Mouse (Mus musculus) small intestine, adult 2 months (tissue): ENCODE measurements around the gene Npas3. TPM values are rescaled to one million over a fixed set of nuclear protein-coding genes. Genes with fewer than 3 reads are reported as not detected.

Source experiments
- H3K27ac ChIP-seq: fragments of 200-500 bp; 2 replicates; pipeline ENCODE4 v1.5.1; 2012; ENCODE audit warnings: low read depth, low read length, control low read depth, inconsistent platforms; ENCODE audit not compliant: insufficient read depth
- H3K27me3 ChIP-seq: fragments of 200-500 bp; 2 replicates; pipeline ENCODE4 v1.6.1; 2012; ENCODE audit warnings: mild to moderate bottlenecking, moderate library complexity, low read length, inconsistent platforms; ENCODE audit not compliant: control insufficient read depth, insufficient read depth
- H3K36me3 ChIP-seq: fragments of 200-500 bp; 2 replicates; pipeline ENCODE4 v1.6.1; 2012; ENCODE audit warnings: mild to moderate bottlenecking, low read length, control low read depth, inconsistent platforms; ENCODE audit not compliant: control insufficient read depth, insufficient read depth
- H3K4me1 ChIP-seq: fragments of 200-500 bp; 2 replicates; pipeline ENCODE4 v1.6.1; 2012; ENCODE audit warnings: low read length, inconsistent platforms, mixed read lengths; ENCODE audit not compliant: control insufficient read depth, insufficient read depth, insufficient read length
- H3K4me3 ChIP-seq: fragments of 200-500 bp; 2 replicates; pipeline ENCODE4 v1.5.1; 2012; ENCODE audit warnings: low read depth, mild to moderate bottlenecking, control low read depth, inconsistent platforms, low read length, moderate library complexity
- CTCF ChIP-seq: fragments of 200-500 bp; IDR thresholded peaks from 2 replicates; pipeline ENCODE4 v1.5.1; 2012; ENCODE audit warnings: low read depth, mild to moderate bottlenecking, control low read depth, inconsistent platforms, low read length, moderate library complexity, mixed read lengths; ENCODE audit not compliant: insufficient replicate concordance, insufficient read length; ENCODE audit errors: extremely low read depth
- POLR2A ChIP-seq: fragments of 200-500 bp; IDR thresholded peaks from 2 replicates; pipeline ENCODE4 v1.6.1; 2012; ENCODE audit warnings: low read depth, mild to moderate bottlenecking, control low read depth, inconsistent platforms, low read length, moderate library complexity
- WGBS: fragments of 180-500 bp; shearing (Covaris S2); methylation state at CpG from one replicate; pipeline ENCODE4 v1.1.7; 2018; 5-methylcytosine and 5-hydroxymethylcytosine counted together
- polyA plus RNA-seq: library from polyadenylated mRNA; depleted of rRNA; stranded (reverse); fragments of >200 nt; gene quantifications from 2 replicates; pipeline ENCODE4 v1.2.3, GENCODE M21; 2012

Gene Npas3
- polyA plus RNA-seq, 1 experiment = 0.13 TPM

DNA sequence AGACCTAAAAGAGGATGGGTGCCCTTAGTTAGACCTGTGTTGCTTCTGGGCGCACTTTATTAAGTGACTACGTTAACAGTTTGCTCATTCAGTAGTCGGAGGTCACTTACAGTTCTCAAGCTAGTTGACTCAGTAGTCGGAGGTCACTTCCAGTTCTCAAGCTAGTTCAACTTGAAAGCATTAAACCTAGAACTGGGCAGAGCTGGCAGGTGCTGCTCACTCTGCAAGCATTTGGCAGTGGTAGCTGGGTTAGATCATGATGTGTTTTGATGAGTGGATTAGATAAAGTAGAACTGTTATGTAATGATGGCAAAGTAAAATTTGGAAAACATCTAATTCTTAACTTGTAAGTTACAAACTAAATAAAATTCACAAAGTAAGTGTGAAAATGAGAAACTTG is 271.1 kb downstream of the Npas3 start:
- TF ChIP-seq POLR2A (no peak), CTCF (no peak)
- Histone ChIP-seq H3K4me3 (no peak overlapping the region), H3K4me1 (no peaks in the 10 kb centered on the region), H3K36me3 (no peaks in the 10 kb centered on the region), H3K27ac (no peak overlapping the region), H3K27me3 (no peaks in the 10 kb centered on the region)
- WGBS = 91% methylated on average over 4 of the region's 4 CpGs

DNA sequence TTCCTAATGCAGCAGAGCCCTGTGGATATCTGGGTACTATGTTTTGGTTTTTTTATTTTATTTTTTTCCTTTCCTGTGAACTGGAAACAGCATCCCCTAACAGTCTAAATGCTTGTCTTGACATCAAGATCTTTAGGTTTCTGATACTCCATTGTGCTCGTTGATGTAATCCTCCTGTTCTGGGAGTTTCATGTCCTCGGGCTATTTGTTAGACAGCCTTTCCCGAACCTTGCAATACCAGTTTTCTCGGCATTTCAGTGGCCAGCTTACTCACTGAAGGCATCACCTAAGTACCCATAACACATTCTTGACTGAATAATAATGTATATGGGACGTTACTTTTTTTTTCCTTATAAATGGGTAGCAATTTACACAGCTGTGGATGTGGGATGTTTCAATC is 274.2 kb downstream of the Npas3 start:
- 71% methylated on average over 5 of the region's 5 CpGs for WGBS
- H3K27me3 ChIP-seq = no peaks in the 10 kb centered on the region
- TF ChIP-seq POLR2A = no peak
- TF ChIP-seq CTCF = no peak
- H3K27ac ChIP-seq = no peak overlapping the region
- H3K4me3 ChIP-seq = no peak overlapping the region
- no peaks in the 10 kb centered on the region for H3K36me3 ChIP-seq
- no peaks in the 10 kb centered on the region for H3K4me1 ChIP-seq

DNA sequence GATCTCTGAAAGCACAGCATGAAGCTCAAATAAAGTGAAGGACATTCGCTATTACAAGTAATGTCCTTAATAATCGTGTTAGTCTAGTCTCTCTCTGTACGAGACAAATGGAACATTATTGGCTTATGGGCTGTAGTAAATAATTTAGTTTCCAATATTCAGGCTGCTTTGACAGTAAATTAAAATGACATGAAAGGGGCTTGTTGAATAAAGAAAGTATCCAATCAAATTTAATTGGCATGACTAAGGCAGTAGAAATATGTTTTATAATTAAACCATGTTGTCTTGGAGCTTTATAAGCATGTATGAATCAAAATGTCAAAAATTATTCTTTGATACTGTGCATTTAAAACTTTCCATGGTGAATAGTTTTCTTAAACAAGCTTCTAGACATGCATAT is 278.6 kb downstream of the Npas3 start:
- no peak overlapping the region for H3K27ac ChIP-seq
- H3K4me3 ChIP-seq = no peak overlapping the region
- TF ChIP-seq CTCF (no peak), POLR2A (no peak)
- no peaks in the 10 kb centered on the region for H3K36me3 ChIP-seq
- no peaks in the 10 kb centered on the region for H3K4me1 ChIP-seq
- WGBS = 92% methylated on average over 3 of the region's 3 CpGs
- no peaks in the 10 kb centered on the region for H3K27me3 ChIP-seq

DNA sequence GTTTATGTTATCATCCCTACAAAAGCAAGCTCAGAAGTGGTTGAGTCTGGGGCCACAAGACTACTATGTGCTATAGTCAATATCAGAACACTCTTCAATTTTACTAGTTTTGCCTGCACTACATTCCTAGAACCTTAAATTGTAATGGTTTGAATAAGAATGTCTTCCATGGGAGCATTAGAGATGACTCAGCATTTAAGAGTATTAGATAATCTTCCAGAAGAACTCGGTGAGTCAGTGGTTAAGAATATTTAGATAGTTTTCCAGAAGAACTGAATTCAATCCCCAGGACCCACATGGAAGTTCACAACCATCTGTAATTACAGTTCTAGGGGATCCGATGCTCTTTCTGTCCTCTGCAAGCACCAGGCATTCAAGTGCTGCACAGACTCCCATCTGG is 280.9 kb downstream of the Npas3 start:
- Histone ChIP-seq H3K27me3 (no peaks in the 10 kb centered on the region), H3K36me3 (no peaks in the 10 kb centered on the region), H3K27ac (no peak overlapping the region), H3K4me1 (no peaks in the 10 kb centered on the region), H3K4me3 (no peak overlapping the region)
- WGBS = 80% methylated on average over 2 of the region's 2 CpGs
- TF ChIP-seq POLR2A (no peak), CTCF (no peak)

DNA sequence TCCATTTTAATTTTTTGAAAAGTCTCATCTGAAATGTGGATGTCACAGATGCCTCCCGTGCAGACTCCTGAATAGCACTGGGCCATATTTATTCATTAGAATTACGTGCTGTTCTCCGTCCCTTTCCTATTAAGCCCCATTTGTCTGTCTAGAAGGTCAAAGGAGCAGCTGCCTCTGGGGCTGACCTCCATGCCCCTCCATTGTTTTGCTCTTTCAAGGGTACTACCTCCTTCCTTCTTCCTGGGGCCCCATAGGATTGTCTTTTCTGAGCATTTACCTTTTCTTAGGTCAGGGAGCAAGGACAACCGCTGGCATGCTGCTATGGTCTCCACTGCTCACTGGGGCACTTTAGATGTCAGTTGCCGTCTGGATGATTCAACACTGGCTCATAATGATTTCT is 288.3 kb downstream of the Npas3 start:
- Histone ChIP-seq H3K4me3 (no peak overlapping the region), H3K27ac (no peak overlapping the region), H3K36me3 (no peaks in the 10 kb centered on the region), H3K27me3 (no peaks in the 10 kb centered on the region), H3K4me1 (no peaks in the 10 kb centered on the region)
- TF ChIP-seq POLR2A (no peak), CTCF (no peak)
- WGBS = 74% methylated on average over 5 of the region's 5 CpGs

DNA sequence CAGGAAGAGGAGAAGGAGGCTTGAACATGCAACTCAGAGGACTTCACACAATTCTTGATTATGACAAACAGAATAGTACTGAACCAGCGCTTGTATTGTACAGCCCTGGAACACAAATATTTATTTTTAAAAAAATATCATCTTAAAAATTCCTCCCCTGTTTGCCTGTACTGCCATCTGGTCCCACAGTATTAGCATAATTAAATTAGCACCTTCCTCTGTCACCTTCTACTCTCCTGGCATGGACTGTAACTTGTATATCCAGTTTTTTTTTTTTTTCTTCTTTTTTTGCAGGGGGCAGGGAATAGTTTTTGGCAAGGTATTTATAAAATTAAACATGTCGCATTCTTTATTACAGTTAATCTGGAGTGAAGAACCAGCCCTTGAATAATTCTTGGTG is 307.9 kb downstream of the Npas3 start:
- no peak overlapping the region for H3K4me3 ChIP-seq
- TF ChIP-seq CTCF (no peak), POLR2A (no peak)
- whole genome bisulfite sequencing = 81% methylated on average over 2 of the region's 2 CpGs

DNA sequence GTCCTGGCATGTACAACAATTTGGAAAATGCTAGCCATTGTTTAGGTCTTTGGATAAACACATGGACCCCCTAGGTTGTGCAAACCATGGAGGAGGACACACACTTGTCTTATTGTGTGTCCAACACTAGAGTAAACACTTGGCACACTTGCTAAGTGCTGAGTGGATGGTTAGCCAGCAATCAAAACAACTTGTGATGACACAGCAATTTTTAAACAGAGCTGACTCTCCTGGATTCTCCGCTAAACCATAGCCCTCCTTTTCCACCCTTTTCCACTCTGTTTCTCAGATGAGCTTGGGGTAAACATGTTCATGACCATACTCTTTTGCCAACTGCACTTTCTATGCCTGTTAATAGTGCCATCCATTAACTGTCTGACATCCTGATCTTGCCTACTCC is 309.8 kb downstream of the Npas3 start:
- no peak overlapping the region for H3K27ac ChIP-seq
- no peaks in the 10 kb centered on the region for H3K4me1 ChIP-seq
- no peaks in the 10 kb centered on the region for H3K36me3 ChIP-seq
- 83% methylated on average over 1 of the region's 1 CpGs for WGBS
- no peak for TF ChIP-seq CTCF
- TF ChIP-seq POLR2A = no peak
- no peak overlapping the region for H3K4me3 ChIP-seq
- no peaks in the 10 kb centered on the region for H3K27me3 ChIP-seq

More for the DNA sequence above, 307.9 kb downstream of the Npas3 start:
- Histone ChIP-seq H3K4me1 (no peaks in the 10 kb centered on the region), H3K27ac (no peak overlapping the region), H3K36me3 (no peaks in the 10 kb centered on the region), H3K27me3 (no peaks in the 10 kb centered on the region)
